Mouse (Mus musculus) hindbrain, embryonic 13.5 days (tissue): ENCODE data around the gene Arpp19. TPM values are rescaled to one million over a fixed set of nuclear protein-coding genes. Genes with fewer than 3 reads are reported as not detected.
A peak's percentile ranks its signal among the peaks of the same experiment; 100 is the strongest.

ENCODE experiments used
- ATAC-seq: fragments of 200-750 bp; cut with Nextera tagmentation; 2 replicates; pipeline ENCODE4 v1.8.0; 2017; ENCODE audit warnings: moderate TSS enrichment; ENCODE audit not compliant: low FRiP score
- H3K27ac ChIP-seq: fragments of 300-500 bp; sonication (generic); 2 replicates; pipeline ENCODE4 v1.5.1; 2015; ENCODE audit warnings: inconsistent platforms, mild to moderate bottlenecking, moderate library complexity
- H3K27me3 ChIP-seq: fragments of 300-500 bp; sonication (generic); 2 replicates; pipeline ENCODE4 v1.6.1; 2015; ENCODE audit warnings: mild to moderate bottlenecking, inconsistent platforms
- H3K36me3 ChIP-seq: fragments of 300-500 bp; sonication (generic); 2 replicates; pipeline ENCODE4 v1.6.1; 2015; ENCODE audit warnings: mild to moderate bottlenecking, inconsistent platforms
- H3K4me1 ChIP-seq: fragments of 300-500 bp; sonication (generic); replicated peaks from 2 replicates; pipeline ENCODE4 v1.6.1; 2015; ENCODE audit warnings: inconsistent platforms
- H3K4me2 ChIP-seq: fragments of 300-500 bp; sonication (generic); 2 replicates; pipeline ENCODE4 v1.6.1; 2015; ENCODE audit warnings: inconsistent platforms, mild to moderate bottlenecking, moderate library complexity
- H3K4me3 ChIP-seq: fragments of 300-500 bp; sonication (generic); 2 replicates; pipeline ENCODE4 v1.5.1; 2015; ENCODE audit warnings: mild to moderate bottlenecking, inconsistent platforms
- H3K9ac ChIP-seq: fragments of 300-500 bp; sonication (generic); 2 replicates; pipeline ENCODE4 v1.6.1; 2015; ENCODE audit warnings: mild to moderate bottlenecking, inconsistent platforms
- H3K9me3 ChIP-seq: fragments of 300-500 bp; sonication (generic); 2 replicates; pipeline ENCODE4 v1.6.1; 2016; ENCODE audit warnings: inconsistent platforms
- WGBS: fragments of 180-500 bp; shearing (Covaris S2); methylation state at CpG from one replicate; pipeline ENCODE4 v1.1.7; 2015; 5-methylcytosine and 5-hydroxymethylcytosine counted together
- polyA plus RNA-seq: library from polyadenylated mRNA; unstranded; fragments of >200 nt; fragmentation: Nextera tagmentation; extraction: Ambion mirVana; gene quantifications from 2 replicates; pipeline ENCODE4 v1.2.1, GENCODE M21; 2015

Arpp19 gene
- 247 and 248 TPM in 2 replicates for polyA plus RNA-seq

- no peaks in the 10 kb centered on the region for H3K27me3 ChIP-seq
- peak; percentile 97 for ATAC-seq
- H3K27ac ChIP-seq: peak within 1 kb of the TSS; percentile 84
- peak within 1 kb of the TSS; percentile 82 for H3K4me2 ChIP-seq
- H3K36me3 ChIP-seq: no peaks in the 10 kb centered on the region
- H3K9me3 ChIP-seq: no peaks in the 10 kb centered on the region
- WGBS: under 1% methylated on average over 70 of the region's 73 CpGs
- H3K4me3 ChIP-seq: peak within 1 kb of the TSS; percentile 97
- H3K4me1 ChIP-seq: peaks cover 20% of the 10 kb centered on the region
- peak within 1 kb of the TSS; percentile 96 for H3K9ac ChIP-seq
Measured at GRCm38 (mm10) chr9:75037451-75038356, at the start of gene Arpp19. TSS of gene Arpp19 (plus strand) at chr9:75037614.

GRCm38 (mm10) chr9:74988893-74989460, 48.4 kb upstream of the Arpp19 start:
- Histone ChIP-seq H3K4me2 (no peak overlapping the region), H3K4me1 (peaks cover 14% of the 10 kb centered on the region; the same call in 1 of the 2 replicates), H3K27me3 (no peaks in the 10 kb centered on the region), H3K9me3 (no peaks in the 10 kb centered on the region), H3K4me3 (no peak overlapping the region), H3K9ac (no peak overlapping the region), H3K27ac (no peak overlapping the region), H3K36me3 (no peaks in the 10 kb centered on the region)
- WGBS: 89% methylated on average over 7 of the region's 7 CpGs
- ATAC-seq: no peak

- Histone ChIP-seq H3K4me2 (no peak overlapping the region), H3K27me3 (no peaks in the 10 kb centered on the region), H3K4me3 (no peak overlapping the region), H3K36me3 (no peaks in the 10 kb centered on the region), H3K9ac (no peak overlapping the region), H3K27ac (no peak overlapping the region), H3K4me1 (peaks cover 14% of the 10 kb centered on the region; the same call in 1 of the 2 replicates), H3K9me3 (no peaks in the 10 kb centered on the region)
- WGBS: 88% methylated on average over 2 of the region's 2 CpGs
- ATAC-seq: no peak
Measured at GRCm38 (mm10) chr9:74989990-74990389, 47.4 kb upstream of the Arpp19 start.

- Histone ChIP-seq H3K9ac (0 out of 2 replicates have a peak overlapping the region, but pooled peaks have one; percentile 40), H3K9me3 (no peaks in the 10 kb centered on the region), H3K27ac (peak overlapping the region; percentile 2), H3K4me2 (no peak overlapping the region), H3K36me3 (no peaks in the 10 kb centered on the region), H3K27me3 (no peaks in the 10 kb centered on the region), H3K4me3 (no peak overlapping the region), H3K4me1 (peaks cover 2% of the 10 kb centered on the region; the same call in 1 of the 2 replicates)
- ATAC-seq: no peak
- 90% methylated on average over 10 of the region's 10 CpGs for WGBS
Measured at GRCm38 (mm10) chr9:74994611-74995257, 42.7 kb upstream of the Arpp19 start.

- ATAC-seq: no peak
- no peaks in the 10 kb centered on the region for H3K9me3 ChIP-seq
- 67% methylated on average over 2 of the region's 2 CpGs for WGBS
- no peak overlapping the region for H3K27ac ChIP-seq
- H3K4me1 ChIP-seq: peaks cover 2% of the 10 kb centered on the region
- peaks cover 6% of the 10 kb centered on the region for H3K36me3 ChIP-seq
- H3K4me3 ChIP-seq: no peak overlapping the region
- no peak overlapping the region for H3K4me2 ChIP-seq
- H3K27me3 ChIP-seq: no peaks in the 10 kb centered on the region
- H3K9ac ChIP-seq: no peak overlapping the region
Measured at GRCm38 (mm10) chr9:74996349-74996748, 41.1 kb upstream of the Arpp19 start.

- H3K27me3 ChIP-seq: no peaks in the 10 kb centered on the region
- ATAC-seq: no peak
- no peaks in the 10 kb centered on the region for H3K9me3 ChIP-seq
Measured at GRCm38 (mm10) chr9:74997976-74998375, 39.4 kb upstream of the Arpp19 start.

GRCm38 (mm10) chr9:75001006-75001405, 36.4 kb upstream of the Arpp19 start:
- no peaks in the 10 kb centered on the region for H3K9me3 ChIP-seq
- 90% methylated on average over 6 of the region's 6 CpGs for WGBS
- H3K4me3 ChIP-seq: no peak overlapping the region

More at GRCm38 (mm10) chr9:74997976-74998375, 39.4 kb upstream of the Arpp19 start:
- no peak overlapping the region for H3K9ac ChIP-seq
- H3K27ac ChIP-seq: no peak overlapping the region
- peaks cover 6% of the 10 kb centered on the region for H3K36me3 ChIP-seq
- no peak overlapping the region for H3K4me3 ChIP-seq
- peaks cover 2% of the 10 kb centered on the region for H3K4me1 ChIP-seq
- H3K4me2 ChIP-seq: no peak overlapping the region

GRCm38 (mm10) chr9:75001611-75002204, 35.7 kb upstream of the Arpp19 start:
- H3K4me1 ChIP-seq: no peaks in the 10 kb centered on the region; the same call in 1 of the 2 replicates
- no peaks in the 10 kb centered on the region for H3K27me3 ChIP-seq
- H3K36me3 ChIP-seq: peaks cover 18% of the 10 kb centered on the region
- no peak for ATAC-seq
- H3K4me2 ChIP-seq: no peak overlapping the region
- 85% methylated on average over 5 of the region's 5 CpGs for whole genome bisulfite sequencing
- H3K4me3 ChIP-seq: no peak overlapping the region
- H3K9me3 ChIP-seq: no peaks in the 10 kb centered on the region
- no peak overlapping the region for H3K27ac ChIP-seq
- no peak overlapping the region for H3K9ac ChIP-seq

More at GRCm38 (mm10) chr9:75001006-75001405, 36.4 kb upstream of the Arpp19 start:
- Histone ChIP-seq H3K9ac (no peak overlapping the region), H3K36me3 (peaks cover 11% of the 10 kb centered on the region), H3K27me3 (no peaks in the 10 kb centered on the region), H3K4me1 (no peaks in the 10 kb centered on the region; the same call in 1 of the 2 replicates), H3K4me2 (no peak overlapping the region), H3K27ac (no peak overlapping the region)
- ATAC-seq: no peak

GRCm38 (mm10) chr9:75002262-75002661, 35.2 kb upstream of the Arpp19 start:
- H3K9ac ChIP-seq: no peak overlapping the region
- H3K9me3 ChIP-seq: no peaks in the 10 kb centered on the region
- no peak overlapping the region for H3K4me3 ChIP-seq
- H3K27ac ChIP-seq: no peak overlapping the region
- peaks cover 23% of the 10 kb centered on the region for H3K36me3 ChIP-seq
- H3K4me2 ChIP-seq: no peak overlapping the region
- H3K27me3 ChIP-seq: no peaks in the 10 kb centered on the region
- H3K4me1 ChIP-seq: no peaks in the 10 kb centered on the region; the same call in 1 of the 2 replicates
- 79% methylated on average over 3 of the region's 3 CpGs for WGBS
- ATAC-seq: no peak

GRCm38 (mm10) chr9:75004203-75004602, 33.2 kb upstream of the Arpp19 start:
- WGBS: 93% methylated on average over 10 of the region's 10 CpGs
- Histone ChIP-seq H3K27ac (no peak overlapping the region), H3K4me1 (no peaks in the 10 kb centered on the region; the same call in 1 of the 2 replicates), H3K9me3 (no peaks in the 10 kb centered on the region), H3K27me3 (no peaks in the 10 kb centered on the region), H3K9ac (no peak overlapping the region), H3K4me3 (no peak overlapping the region), H3K4me2 (no peak overlapping the region), H3K36me3 (peaks cover 36% of the 10 kb centered on the region)
- ATAC-seq: no peak

GRCm38 (mm10) chr9:75016591-75016990, 20.8 kb upstream of the Arpp19 start:
- Histone ChIP-seq H3K36me3 (peaks cover 75% of the 10 kb centered on the region), H3K27me3 (no peaks in the 10 kb centered on the region), H3K9ac (no peak overlapping the region), H3K27ac (no peak overlapping the region), H3K4me1 (no peaks in the 10 kb centered on the region), H3K9me3 (no peaks in the 10 kb centered on the region), H3K4me3 (no peak overlapping the region), H3K4me2 (no peak overlapping the region)
- ATAC-seq: no peak
- WGBS: 95% methylated on average over 2 of the region's 2 CpGs

- Histone ChIP-seq H3K9me3 (no peaks in the 10 kb centered on the region), H3K27me3 (no peaks in the 10 kb centered on the region), H3K36me3 (peaks cover 68% of the 10 kb centered on the region), H3K4me1 (no peaks in the 10 kb centered on the region), H3K27ac (no peak overlapping the region), H3K4me3 (no peak overlapping the region), H3K9ac (no peak overlapping the region), H3K4me2 (no peak overlapping the region)
- 91% methylated on average over 6 of the region's 6 CpGs for WGBS
- no peak for ATAC-seq
Measured at GRCm38 (mm10) chr9:75019181-75019580, 18.2 kb upstream of the Arpp19 start.
